Mouse (Mus musculus) liver, embryonic 11.5 days (tissue): ENCODE results near the gene Asap2. TPM values are rescaled to one million over a fixed set of nuclear protein-coding genes. Genes with fewer than 3 reads are reported as not detected.
"Not testable (repeated sequence)": the region's sequence is repeated elsewhere in the genome, so short reads cannot be mapped to it uniquely, and the experiment has no call there.

Experiments
- ATAC-seq: fragments of 200-750 bp; cut with Nextera tagmentation; replicated peaks from 2 replicates; pipeline ENCODE4 v1.8.0; 2017; ENCODE audit warnings: moderate number of reproducible peaks, mild to moderate bottlenecking, moderate TSS enrichment, moderate library complexity; ENCODE audit not compliant: low FRiP score
- DNase-seq: peaks from one replicate; pipeline ENCODE4 v3.0.0-alpha.2; 2017; ENCODE audit warnings: low spot score
- H3K27ac ChIP-seq: fragments of 300-500 bp; sonication (generic); 2 replicates; pipeline ENCODE4 v1.5.1; 2014; ENCODE audit warnings: mild to moderate bottlenecking, low read depth, low read length, control low read depth
- H3K27me3 ChIP-seq: fragments of 300-500 bp; sonication (generic); replicated peaks from 2 replicates; pipeline ENCODE4 v1.6.1; 2014; ENCODE audit warnings: low read length, mixed read lengths; ENCODE audit not compliant: control insufficient read depth, insufficient read depth
- H3K36me3 ChIP-seq: fragments of 300-500 bp; sonication (generic); 2 replicates; pipeline ENCODE4 v1.6.1; 2014; ENCODE audit warnings: mild to moderate bottlenecking, low read length, moderate library complexity, mixed read lengths; ENCODE audit not compliant: control insufficient read depth, insufficient read depth
- H3K4me1 ChIP-seq: fragments of 300-500 bp; sonication (generic); replicated peaks from 2 replicates; pipeline ENCODE4 v1.6.1; 2014; ENCODE audit warnings: low read length, mixed read lengths; ENCODE audit not compliant: control insufficient read depth, insufficient read depth
- H3K4me2 ChIP-seq: fragments of 300-500 bp; sonication (generic); 2 replicates; pipeline ENCODE4 v1.6.1; 2014; ENCODE audit warnings: mild to moderate bottlenecking, control low read depth, moderate library complexity
- H3K4me3 ChIP-seq: fragments of 300-500 bp; sonication (generic); 2 replicates; pipeline ENCODE4 v1.5.1; 2014; ENCODE audit warnings: low read depth, low read length, control low read depth
- H3K9ac ChIP-seq: fragments of 300-500 bp; sonication (generic); 2 replicates; pipeline ENCODE4 v1.6.1; 2014; ENCODE audit warnings: low read depth, low read length, control low read depth
- H3K9me3 ChIP-seq: fragments of 300-500 bp; sonication (generic); 2 replicates; pipeline ENCODE4 v1.6.1; 2016; ENCODE audit warnings: low read length, inconsistent platforms, mixed read lengths; ENCODE audit not compliant: control insufficient read depth
- WGBS: fragments of 180-500 bp; shearing (Covaris S2); extraction: QIAGEN DNeasy Blood & Tissue Kit; methylation state at CpG from one replicate; pipeline ENCODE4 v1.1.7; 2014; 5-methylcytosine and 5-hydroxymethylcytosine counted together
- polyA plus RNA-seq: library from polyadenylated mRNA; unstranded; fragments of >200 nt; fragmentation: Nextera tagmentation; extraction: Ambion mirVana; gene quantifications from 2 replicates; pipeline ENCODE4 v1.2.1, GENCODE M21; 2014

Gene Asap2
- polyA plus RNA-seq = 5.7 and 5.9 TPM in 2 replicates

DNA sequence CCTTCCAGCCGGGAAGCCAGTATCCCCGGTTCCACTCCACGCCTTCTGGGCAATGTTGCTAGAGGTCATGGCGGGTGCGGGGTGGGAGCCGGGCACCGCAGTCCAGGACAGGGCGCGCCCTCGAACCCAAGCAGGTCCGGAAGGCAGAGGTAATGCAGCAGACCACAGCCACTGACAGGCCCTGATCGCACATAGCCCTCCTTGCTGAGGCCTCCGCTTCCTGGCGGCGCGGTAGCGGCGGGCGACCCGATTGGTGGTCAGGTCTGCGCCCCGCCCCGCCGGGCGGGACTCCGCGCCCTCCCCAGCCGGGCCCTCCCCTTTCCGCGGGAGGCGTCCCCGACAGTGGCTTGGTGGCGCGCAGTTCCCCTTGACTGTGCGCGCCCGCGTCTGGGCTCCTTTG is at the start of gene Asap2:
Asap2 (plus strand) TSS at position 328 of the 400 bp plus-strand sequence.
- under 1% methylated on average over 18 of the region's 38 CpGs for WGBS
- H3K27me3 ChIP-seq = not testable (repeated sequence)

DNA sequence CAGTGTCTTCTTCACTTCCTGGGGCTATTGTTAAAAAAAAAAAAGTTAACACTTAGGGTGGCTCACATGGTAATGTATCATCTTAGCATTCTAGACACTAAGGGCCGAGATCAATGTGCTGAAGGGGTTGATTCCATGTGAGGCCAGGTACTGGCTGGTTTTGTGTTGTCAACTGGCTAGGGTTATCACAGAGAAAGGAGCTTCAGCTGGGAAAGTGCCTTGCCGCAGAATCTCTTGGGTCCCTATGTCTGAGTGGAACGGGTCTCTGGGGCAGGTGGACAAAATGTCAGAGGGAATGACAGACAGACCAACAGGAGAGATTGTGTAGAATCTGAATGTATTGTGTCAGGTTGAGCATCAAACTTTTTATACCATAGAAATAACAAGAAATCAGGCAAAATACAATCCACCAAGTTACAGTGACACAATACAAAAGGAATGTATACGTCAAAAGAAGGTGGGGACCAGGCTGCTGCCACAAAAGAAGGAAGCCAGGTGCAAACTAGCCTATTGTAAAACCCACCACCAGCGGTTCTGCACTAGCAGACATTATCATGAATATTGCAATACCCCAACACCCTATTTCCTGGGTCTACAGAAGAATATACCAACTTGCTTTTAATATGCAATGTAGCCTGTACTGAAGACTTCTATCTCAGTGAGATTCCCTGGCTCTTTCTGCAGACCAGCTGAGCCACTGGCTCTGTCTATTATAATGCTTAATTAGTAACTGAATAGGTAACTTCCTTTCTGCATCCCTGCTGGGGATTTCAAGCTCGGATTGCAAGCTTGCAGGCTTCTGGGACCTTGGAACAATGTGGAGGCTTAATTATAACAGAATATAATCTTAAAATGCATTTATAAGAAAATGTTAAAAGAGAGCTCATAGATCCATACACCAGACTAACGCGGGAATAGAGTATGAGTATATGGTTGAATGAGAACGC is 42.9 kb upstream of the Asap2 start:
- not testable (repeated sequence) for H3K27ac ChIP-seq

More for the DNA sequence above, at the start of gene Asap2:
- ATAC-seq, H3K36me3 ChIP-seq, H3K9ac ChIP-seq, H3K27ac ChIP-seq, H3K4me1 ChIP-seq, DNase-seq, H3K9me3 ChIP-seq: not testable (repeated sequence)
- H3K4me3 ChIP-seq = peak within 1 kb of the TSS; percentile 48
- peak within 1 kb of the TSS; percentile 54 for H3K4me2 ChIP-seq

DNA sequence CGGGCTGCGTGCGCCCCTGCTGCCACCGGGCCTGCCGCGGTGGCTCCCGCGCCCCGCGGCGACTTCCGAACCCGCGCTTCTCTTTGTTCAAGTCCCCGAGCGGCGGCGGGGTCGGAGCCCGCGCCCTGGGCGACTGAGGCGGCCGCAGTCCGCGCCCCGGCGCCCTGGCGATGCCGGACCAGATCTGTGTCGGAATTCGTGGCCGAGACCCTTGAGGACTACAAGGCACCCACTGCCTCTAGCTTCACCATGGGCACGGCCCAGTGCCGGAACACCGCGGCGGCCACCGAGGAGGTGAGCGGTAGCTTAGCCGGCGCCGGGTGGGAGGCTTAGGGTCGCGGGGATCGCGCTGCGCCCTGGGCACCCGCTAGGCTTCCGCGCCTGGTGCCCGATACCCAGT is 320 bp downstream of the Asap2 start:
- peak; percentile 39 for DNase-seq
- H3K27ac ChIP-seq, ATAC-seq, H3K9me3 ChIP-seq, H3K36me3 ChIP-seq, H3K9ac ChIP-seq, H3K27me3 ChIP-seq, H3K4me1 ChIP-seq: not testable (repeated sequence)
- Histone ChIP-seq H3K4me3 (peak overlapping the region; percentile 48), H3K4me2 (peak overlapping the region; percentile 54)
- WGBS = under 1% methylated on average over 46 of the region's 52 CpGs

More for the DNA sequence above, 42.9 kb upstream of the Asap2 start:
- not testable (repeated sequence) for H3K9ac ChIP-seq, H3K27me3 ChIP-seq, H3K4me3 ChIP-seq, H3K4me1 ChIP-seq, H3K9me3 ChIP-seq, ATAC-seq, H3K4me2 ChIP-seq, DNase-seq, H3K36me3 ChIP-seq
- WGBS = 68% methylated on average over 9 of the region's 9 CpGs

DNA sequence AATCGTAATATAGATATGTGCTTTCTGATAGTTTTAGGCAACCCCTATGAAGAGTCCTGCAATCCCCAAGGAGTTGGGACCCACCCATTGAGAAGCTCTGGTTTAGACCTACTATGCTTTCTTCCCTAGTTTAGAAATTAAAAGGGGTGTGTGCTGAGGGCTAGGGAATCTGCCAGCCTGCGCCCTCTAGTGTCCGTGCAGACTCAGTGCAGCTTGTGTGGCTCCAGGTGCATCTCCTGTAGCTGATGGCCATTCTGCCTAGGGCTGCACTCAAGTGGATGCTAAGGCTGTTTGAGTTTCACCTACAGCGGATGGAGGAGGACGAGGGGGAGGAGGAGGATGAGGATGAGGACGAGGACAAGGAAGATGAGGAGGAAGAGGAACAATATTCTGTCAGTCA is 40.6 kb downstream of the Asap2 start:
- not testable (repeated sequence) for H3K27me3 ChIP-seq, ATAC-seq, H3K9me3 ChIP-seq, H3K27ac ChIP-seq, H3K36me3 ChIP-seq, DNase-seq, H3K4me3 ChIP-seq, H3K4me1 ChIP-seq, H3K4me2 ChIP-seq, H3K9ac ChIP-seq
- WGBS = 35% methylated on average over 6 of the region's 6 CpGs

DNA sequence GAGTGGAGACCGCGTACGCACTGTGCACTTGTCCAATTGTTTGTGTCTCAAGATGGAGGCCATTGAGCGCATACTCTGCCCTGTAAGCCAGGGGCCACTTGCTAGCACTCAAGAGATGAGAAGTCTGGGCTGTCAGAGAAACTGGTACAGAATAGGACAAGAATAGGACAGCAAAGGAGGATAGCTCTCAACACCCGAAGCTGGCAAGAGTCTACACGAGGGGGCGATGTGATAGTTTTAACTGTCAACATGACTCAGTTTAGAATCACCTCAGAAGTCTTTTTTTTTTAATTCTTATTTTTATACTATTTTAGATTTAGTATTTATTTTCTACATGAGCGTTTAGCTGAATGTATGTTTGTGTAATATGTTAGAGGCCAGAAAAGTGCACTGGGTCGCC is 56.5 kb downstream of the Asap2 start:
- H3K4me1 ChIP-seq, H3K27ac ChIP-seq, H3K4me3 ChIP-seq, H3K9ac ChIP-seq, H3K4me2 ChIP-seq, DNase-seq, H3K9me3 ChIP-seq, H3K36me3 ChIP-seq, H3K27me3 ChIP-seq, ATAC-seq: not testable (repeated sequence)
- 89% methylated on average over 9 of the region's 9 CpGs for WGBS

DNA sequence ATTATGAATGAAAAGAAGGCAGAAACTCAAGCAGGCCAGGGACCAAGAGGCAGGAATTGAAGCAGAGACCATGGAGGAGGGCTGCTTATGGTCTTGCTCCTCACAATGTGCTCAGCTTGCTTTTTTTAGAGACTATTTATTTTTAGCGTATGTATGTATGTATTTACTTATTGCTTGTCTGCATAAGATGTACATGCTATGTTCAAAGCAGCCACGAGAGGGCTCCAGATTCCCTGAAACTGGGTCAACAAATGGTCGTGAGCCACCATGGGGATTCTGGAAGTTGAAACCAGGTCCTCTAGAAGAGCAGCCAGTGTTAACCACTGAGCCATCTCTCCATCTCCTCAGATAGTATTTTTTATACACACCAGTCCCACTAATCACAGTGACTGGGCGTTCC is 85.5 kb downstream of the Asap2 start:
- DNase-seq, ATAC-seq, H3K27ac ChIP-seq, H3K36me3 ChIP-seq, H3K9ac ChIP-seq, H3K9me3 ChIP-seq, H3K27me3 ChIP-seq, H3K4me3 ChIP-seq, H3K4me2 ChIP-seq, H3K4me1 ChIP-seq: not testable (repeated sequence)
- 23% methylated on average over 4 of the region's 4 CpGs for WGBS

DNA sequence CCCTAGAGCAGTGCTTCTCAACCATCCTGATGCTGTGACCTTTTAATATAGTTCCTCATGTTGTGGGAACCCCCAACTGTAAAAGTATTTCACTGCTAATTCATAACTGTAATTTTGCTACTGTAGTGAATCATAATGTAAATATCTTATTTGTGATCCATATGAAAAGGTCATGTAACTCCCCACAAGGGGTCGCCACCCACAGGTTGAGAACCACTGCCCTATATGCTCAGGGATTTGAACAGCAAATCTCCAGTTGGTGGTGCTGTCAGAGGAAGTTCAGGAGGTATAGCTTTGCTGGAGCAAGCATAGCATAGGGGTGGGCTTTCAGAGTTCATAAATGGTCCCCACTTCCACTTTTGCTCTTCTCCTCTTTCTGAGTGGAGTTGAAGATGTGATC is 99.9 kb downstream of the Asap2 start:
- not testable (repeated sequence) for H3K27ac ChIP-seq, DNase-seq, H3K4me2 ChIP-seq, H3K27me3 ChIP-seq, H3K9me3 ChIP-seq, H3K36me3 ChIP-seq, H3K4me3 ChIP-seq, ATAC-seq, H3K9ac ChIP-seq, H3K4me1 ChIP-seq
- WGBS = 21% methylated on average over 1 of the region's 1 CpGs

DNA sequence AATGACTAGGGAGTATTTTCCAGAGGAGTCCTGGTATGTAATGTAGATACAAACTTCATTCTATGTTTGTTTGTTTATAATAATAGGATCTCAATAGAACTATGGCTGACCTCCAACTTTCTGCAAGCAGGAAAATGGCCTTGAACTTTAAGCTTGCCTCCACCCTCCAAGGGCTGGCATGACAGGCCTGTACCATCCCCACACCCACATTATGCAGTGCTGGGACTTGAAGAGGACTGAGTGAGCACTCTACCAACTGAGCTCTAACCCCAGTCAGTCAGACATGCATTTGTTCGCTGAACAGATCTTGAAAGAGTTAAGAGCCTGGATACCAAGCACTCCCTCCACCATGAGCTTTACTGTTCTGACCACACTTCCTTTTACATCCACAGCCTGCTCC is 102.2 kb downstream of the Asap2 start:
- 75% methylated on average over 1 of the region's 1 CpGs for WGBS
- H3K4me1 ChIP-seq, H3K27me3 ChIP-seq, H3K9ac ChIP-seq, H3K9me3 ChIP-seq, H3K4me3 ChIP-seq, H3K27ac ChIP-seq, H3K36me3 ChIP-seq, DNase-seq, ATAC-seq, H3K4me2 ChIP-seq: not testable (repeated sequence)

DNA sequence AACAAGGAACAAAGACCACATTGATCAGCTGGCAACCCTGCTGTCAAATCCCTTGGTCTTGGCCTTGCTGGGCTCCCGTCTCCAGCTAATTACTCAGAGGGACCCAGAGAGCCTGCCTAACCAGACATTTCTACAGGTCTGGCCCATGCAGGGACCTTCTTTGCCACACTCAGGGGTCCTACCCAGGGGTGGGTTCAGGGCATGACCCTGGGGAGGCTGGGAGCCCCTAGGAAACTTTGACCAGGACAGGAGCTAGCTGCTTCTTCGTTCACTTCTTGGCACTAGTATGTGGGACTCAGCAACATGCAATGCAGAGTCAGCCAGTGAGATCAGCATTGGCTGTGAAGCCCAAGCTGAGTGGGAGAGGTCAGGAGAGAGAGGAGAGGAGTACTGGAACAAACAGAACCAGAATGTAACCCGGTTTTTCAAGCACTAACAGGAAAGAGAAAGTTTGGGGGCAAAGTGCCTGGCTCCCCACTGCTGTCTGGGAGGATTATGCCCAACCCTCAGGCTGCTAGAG is 107.6 kb downstream of the Asap2 start:
- H3K4me1 ChIP-seq, H3K9ac ChIP-seq, H3K27me3 ChIP-seq, H3K27ac ChIP-seq, H3K9me3 ChIP-seq, H3K36me3 ChIP-seq, DNase-seq, ATAC-seq, H3K4me2 ChIP-seq, H3K4me3 ChIP-seq: not testable (repeated sequence)
- WGBS = 54% methylated on average over 3 of the region's 3 CpGs
